Mouse (Mus musculus) adrenal gland, adult 8-10 months (tissue): Measurements from ENCODE around the gene Gja8. TPM values are rescaled to one million over a fixed set of nuclear protein-coding genes. Genes with fewer than 3 reads are reported as not detected.

Experiments
- DNase-seq: peaks from one replicate; pipeline ENCODE4 v3.0.0; 2022
- total RNA-seq, 4 experiments: library from RNA; stranded (reverse); gene quantifications; 2 replicates each; pipeline ENCODE4 v1.2.4; 2022

The Gja8 gene
- total RNA-seq, 4 experiments from 2014 or later, result not detected

DNA sequence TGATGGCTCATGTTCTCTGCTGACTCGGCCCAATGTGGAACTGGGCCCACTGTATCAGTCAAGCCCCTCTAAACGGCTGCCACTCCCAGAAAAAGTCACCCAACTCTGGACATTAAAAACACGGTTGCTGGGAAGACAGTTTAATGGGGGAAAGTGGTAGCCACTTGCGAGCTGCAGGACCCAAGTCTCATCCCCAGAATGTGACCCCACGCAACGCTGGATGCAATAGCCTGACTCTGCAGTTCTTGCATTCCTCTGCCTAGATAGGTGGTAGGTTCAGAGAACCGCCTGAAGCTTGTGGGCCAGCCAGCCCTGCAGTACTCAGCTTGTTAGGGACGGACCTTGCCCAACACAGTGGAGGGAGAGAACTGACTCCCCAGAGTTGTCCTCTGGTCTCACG is 46.3 kb downstream of the Gja8 start:
- DNase-seq, result no peak

DNA sequence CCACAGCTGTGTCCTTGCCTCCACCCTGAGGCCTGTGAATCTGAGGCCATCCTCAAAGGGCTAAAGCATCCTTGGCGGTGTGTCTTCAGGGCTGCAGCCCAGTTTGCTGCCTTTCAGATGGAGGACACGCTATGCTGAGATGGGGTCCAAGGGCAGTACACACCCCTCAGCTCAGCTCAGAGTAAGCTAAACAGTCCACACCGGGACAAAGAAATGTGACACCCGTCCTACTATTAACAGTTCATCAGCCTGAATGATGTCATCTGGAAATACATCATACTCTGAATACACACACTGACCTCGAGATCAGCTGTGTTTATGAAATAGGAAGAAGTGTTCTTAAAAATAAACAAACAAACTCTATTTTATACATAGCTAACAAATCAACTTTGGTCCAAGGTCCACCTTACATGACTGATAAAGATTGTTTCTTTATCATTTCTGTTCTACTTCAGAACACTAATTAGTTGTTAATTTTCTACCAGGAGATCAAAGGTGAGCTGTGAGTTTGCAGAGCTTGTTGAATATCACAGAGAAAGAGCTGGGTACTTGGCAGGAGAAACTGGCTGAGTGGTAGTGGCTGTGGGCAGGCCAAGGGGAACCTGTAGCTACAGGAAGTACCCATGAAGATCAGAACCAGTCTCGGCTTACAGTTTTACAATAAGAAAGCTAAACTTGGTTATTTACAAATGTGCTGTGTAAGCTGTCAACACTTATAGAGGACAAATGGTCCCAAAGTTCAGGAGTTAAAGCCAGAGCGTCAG is 50.8 kb downstream of the Gja8 start:
- DNase-seq, result no peak

GRCm38 (mm10) chr3:96872501-96872900 is 53.3 kb downstream of the Gja8 start:
- DNase-seq, result no peak

- DNase-seq, result no peak
These were observed 54.8 kb downstream of the Gja8 start for GRCm38 (mm10) chr3:96871070-96871469.

- DNase-seq, result no peak
These were observed 55.5 kb downstream of the Gja8 start for GRCm38 (mm10) chr3:96870270-96870669.

DNA sequence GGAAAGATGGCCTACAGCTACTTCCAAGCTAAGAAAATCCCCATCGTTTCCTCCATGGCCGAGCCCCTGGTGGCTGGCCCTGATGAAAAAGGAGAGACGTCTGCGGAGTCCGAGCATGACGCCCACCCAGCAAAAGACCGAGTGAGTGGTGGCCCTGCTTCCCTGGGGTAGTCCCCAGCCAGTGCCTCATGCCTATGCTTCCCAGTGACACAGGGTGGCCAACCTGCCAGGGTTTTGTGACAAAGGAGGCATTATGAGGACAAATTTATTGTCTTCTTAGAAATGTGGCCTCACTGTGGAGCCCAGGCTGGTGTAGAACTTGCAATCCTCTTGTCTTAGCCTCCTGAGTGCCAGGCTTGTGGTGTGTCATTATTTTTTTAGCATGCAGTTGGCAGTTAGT is 56.7 kb downstream of the Gja8 start:
- DNase-seq, result no peak

GRCm38 (mm10) chr3:96868566-96868965 is 57.3 kb downstream of the Gja8 start:
- no peak for DNase-seq

GRCm38 (mm10) chr3:96867863-96868262 is 58.0 kb downstream of the Gja8 start:
- DNase-seq, result no peak

Other genes starting within 250 kb of the Gja8 start
- gene Pias3, start 229.6 kb downstream of the Gja8 start, total RNA-seq, result 10 to 100 TPM; 27.3 to 38.0 (median 32.6) TPM
- gene Nudt17, start 217.5 kb downstream of the Gja8 start, total RNA-seq, result 1 to 10 TPM; 1.1 to 2.6 (median 1.6) TPM
- gene Polr3c, start 198.4 kb downstream of the Gja8 start, total RNA-seq, result 10 to 100 TPM; 30.0 to 33.4 (median 31.1) TPM
- gene Rnf115, start 198.4 kb downstream of the Gja8 start, total RNA-seq, result 10 to 100 TPM; 34.0 to 45.9 (median 39.5) TPM
- under 1 TPM in 1 of 4 experiments, not detected in 3; 0.22 TPM for gene Pdzk1, start 96.7 kb downstream of the Gja8 start, total RNA-seq
- gene Cd160, start 96.7 kb downstream of the Gja8 start, total RNA-seq, result under 1 TPM in 2 of 4 experiments, not detected in 2; 0.23 to 0.27 TPM
- gene Gja5, start 21.3 kb downstream of the Gja8 start, total RNA-seq, result 1 to 10 TPM; 1.0 to 2.6 (median 1.3) TPM
- gene Gpr89, start 20.7 kb downstream of the Gja8 start, total RNA-seq, result 10 to 100 TPM; 37.7 to 43.1 (median 41.9) TPM
- 10 to 100 TPM; 45.3 to 63.0 (median 54.9) TPM for gene Acp6, start 232.8 kb upstream of the Gja8 start, total RNA-seq